Mouse (Mus musculus) embryo, embryonic 10.5 days (tissue): Measurements from ENCODE around the gene Fhl1.

Source experiments
- DNase-seq: peaks from one replicate; pipeline ENCODE4 v3.0.0-alpha.2; 2015; ENCODE audit warnings: low spot score

Fhl1 gene

DNA sequence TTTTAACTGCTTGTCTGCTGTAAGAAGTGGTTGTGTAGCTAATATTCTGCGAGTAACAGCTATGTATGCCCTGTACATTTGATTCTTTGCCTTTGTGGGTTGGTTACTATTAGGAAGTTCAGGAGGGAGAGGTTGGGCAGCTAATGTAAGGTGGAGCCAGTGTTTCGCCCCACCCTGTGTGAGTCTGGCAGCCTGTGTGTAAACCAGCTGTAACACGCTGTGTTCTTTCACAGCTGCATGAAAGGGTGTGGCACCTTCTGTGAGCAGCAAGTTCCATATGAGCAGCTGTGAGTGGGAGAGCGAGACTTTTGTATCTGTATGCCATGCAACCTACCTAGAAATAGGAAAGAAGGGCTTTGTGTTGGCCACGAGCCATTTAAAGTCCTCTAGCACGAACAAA lies 20.6 kb downstream of the Fhl1 start:
- no peak for DNase-seq

DNA sequence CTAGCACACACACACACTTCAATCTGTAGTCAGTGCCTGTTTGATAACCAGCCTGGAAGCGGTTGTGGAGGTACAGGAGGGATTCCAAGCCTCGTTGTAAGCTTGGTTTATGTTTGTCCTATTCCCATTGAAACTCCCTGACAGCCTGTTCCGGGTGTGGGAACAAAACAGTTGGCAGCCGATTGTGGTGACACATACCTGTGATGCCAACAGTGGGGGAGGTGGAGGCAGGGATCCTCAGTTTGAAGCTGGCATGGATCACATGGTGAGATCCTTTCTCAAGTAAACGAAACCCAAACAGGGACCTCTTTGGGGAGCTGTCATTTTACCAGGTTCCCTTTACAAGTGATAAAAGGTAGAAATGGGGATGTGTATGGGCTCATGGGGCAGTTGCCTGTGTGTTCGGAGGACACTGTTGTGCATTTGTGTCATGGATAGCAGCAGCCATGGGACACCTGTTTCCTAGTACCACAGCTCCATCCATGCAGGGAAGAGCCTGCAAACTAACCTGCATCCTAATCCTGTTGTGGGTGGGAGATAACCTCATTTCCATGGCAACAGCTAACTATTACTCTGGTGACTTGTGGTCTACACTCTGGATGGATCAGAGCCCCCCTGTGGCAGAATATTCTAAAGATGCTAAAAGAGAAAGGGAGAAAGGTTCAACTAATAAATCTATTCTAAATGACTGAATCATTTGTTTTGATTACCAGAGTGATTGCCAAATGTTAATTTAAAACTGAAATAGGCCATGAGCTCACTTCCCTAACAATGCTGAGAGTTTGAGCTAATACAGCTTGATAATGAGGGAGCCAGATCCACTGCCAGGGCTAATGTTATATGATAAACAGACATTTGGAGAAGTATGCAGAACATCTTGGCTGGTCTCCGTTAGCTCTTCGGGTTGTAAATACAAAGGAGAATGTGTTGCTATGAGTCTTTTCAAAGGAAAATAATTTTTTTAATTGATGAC lies 22.0 kb downstream of the Fhl1 start:
- no peak for DNase-seq

GRCm38 (mm10) chrX:56755646-56756045 lies 24.1 kb downstream of the Fhl1 start:
- DNase-seq: peak; percentile 60

DNA sequence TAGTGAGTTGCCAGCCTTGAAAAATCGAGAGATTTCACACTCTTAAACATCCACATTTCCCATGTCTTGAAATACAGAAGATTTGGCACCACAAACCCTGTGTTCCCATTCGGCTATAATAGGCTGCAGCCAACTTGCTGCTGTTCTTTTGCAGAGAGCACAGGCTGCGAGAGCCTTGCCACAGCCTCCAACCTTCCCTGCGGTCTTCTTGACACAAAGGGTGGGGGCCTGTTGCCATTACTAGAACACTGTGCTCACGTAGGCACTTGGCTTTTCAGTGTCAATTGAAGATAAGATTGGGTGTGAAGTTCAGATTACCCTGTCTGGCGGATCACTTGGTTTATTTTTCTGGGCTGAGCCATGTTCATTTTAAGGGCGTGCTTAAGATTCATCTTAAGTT lies 24.8 kb downstream of the Fhl1 start:
- DNase-seq: no peak

DNA sequence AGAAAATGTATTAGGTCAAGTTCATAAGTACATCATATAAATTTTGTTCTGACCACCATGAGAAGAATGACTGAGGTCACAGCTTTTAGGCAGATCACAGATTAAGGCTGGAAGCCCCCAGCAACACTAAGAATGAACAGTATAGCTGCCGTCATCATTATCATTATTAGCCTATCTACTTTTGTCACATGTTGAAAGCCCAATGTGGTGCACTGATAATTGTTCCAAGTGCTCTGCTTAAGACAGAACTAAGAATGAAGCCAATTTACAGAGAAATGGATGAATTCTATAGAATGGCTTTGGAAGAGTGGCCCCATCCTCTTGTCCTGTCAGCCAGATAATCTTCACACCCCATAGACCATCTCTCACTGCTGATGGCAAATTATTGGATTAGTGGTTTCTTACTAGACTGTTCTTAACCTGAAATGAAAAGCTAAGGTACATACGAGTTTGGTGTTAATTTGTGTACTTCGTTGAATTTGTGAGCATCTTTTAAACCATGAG lies 28.7 kb downstream of the Fhl1 start:
- no peak for DNase-seq

- DNase-seq: no peak
These were observed 38.3 kb downstream of the Fhl1 start for GRCm38 (mm10) chrX:56769838-56770237.

DNA sequence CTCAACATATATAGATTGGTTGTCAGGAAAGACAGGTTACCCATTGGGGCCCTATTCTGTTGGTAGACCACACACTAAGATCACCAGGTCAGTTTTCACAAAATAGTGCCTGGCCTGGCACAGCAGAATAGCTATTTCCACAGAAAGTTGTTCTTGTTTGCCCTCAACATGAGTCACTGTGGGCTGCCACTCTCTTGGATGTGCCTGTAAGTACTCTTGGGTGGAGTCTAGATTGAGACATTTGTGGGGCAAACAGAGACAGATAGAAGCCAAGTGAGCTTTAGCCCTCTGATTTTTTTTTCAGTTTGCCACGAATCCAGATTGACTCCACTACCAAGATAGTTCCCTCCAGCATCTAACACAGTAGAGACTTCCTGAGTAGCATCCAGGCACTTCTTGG lies 40.2 kb downstream of the Fhl1 start:
- no peak for DNase-seq

DNA sequence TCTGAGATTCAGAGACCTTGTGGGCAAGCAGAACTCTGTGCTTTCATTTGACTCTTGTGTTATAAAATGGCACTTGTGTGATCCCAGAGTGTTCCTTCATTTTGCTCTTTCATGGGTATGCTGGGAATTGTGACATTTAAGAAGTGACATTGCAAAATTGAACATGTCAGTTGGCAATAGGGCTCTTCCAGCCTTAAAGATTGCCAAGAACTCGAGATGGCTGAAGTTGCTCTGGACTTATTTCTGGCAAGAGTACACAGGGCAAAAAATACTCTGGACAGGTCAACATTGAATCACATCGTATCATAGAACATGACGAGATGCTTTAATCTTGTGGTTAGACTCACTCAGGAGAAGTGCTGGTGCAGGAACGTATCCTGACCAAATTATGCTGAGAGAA lies 41.7 kb downstream of the Fhl1 start:
- no peak for DNase-seq

DNA sequence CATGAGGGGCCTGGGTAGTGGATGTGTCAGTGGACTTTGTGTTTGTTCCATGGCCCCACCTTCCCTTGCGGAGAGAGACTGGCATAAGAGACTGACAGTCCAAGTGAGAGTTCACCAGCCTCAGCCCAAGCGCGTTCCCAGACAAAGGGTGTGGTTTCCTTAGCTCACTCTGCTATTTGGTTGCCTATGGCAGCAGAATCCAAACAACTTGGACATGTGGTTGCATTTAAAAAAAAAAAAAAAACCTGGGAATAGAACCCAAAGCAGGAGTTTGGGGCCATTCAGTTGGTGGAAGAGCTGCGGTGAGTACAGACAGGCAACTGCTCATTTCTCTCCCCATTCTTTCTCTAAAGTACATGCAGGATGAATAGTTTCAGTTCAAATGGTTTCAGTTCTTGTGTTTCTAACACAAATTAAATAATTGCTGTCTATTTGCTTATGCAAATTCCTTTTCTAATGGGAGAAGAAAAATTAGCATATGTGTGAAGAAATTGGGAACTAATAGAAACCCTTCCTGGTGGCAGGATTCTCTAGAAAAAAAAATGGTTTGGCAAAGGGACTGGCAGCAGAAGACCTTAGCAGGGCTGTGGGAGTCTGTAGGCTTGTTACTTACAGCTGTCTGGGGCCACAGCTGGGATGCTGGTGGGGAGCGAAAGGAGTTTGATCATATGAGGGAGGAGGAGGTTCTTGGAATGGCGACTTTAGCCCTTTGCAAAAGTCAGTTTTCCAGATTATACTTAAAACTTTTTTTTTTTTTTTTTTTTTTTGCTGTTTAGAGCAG lies 54.9 kb downstream of the Fhl1 start:
- peak; percentile 19 for DNase-seq

DNA sequence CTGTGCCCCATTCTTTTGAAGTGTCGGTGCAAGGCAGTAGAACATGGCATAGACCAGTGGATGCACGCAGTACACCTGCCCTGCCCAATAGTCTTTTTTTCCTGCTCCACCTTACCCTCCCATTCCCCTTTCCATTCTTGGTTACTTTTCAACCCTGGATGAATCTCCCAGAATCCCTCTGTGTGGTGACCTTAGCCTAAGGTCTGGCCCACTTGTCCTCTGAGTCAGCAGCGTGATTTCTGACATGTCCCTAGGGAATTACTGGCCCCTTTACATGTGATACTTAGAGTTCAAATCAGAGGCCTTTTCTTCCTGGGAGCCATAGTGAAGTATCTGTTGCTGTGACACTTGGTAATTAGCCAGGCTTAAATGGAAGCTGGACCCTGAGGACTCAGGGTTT lies 55.9 kb downstream of the Fhl1 start:
- no peak for DNase-seq

GRCm38 (mm10) chrX:56790591-56790990 lies 59.0 kb downstream of the Fhl1 start:
- no peak for DNase-seq

GRCm38 (mm10) chrX:56791268-56791667 lies 59.7 kb downstream of the Fhl1 start:
- peak; percentile 71 for DNase-seq

DNA sequence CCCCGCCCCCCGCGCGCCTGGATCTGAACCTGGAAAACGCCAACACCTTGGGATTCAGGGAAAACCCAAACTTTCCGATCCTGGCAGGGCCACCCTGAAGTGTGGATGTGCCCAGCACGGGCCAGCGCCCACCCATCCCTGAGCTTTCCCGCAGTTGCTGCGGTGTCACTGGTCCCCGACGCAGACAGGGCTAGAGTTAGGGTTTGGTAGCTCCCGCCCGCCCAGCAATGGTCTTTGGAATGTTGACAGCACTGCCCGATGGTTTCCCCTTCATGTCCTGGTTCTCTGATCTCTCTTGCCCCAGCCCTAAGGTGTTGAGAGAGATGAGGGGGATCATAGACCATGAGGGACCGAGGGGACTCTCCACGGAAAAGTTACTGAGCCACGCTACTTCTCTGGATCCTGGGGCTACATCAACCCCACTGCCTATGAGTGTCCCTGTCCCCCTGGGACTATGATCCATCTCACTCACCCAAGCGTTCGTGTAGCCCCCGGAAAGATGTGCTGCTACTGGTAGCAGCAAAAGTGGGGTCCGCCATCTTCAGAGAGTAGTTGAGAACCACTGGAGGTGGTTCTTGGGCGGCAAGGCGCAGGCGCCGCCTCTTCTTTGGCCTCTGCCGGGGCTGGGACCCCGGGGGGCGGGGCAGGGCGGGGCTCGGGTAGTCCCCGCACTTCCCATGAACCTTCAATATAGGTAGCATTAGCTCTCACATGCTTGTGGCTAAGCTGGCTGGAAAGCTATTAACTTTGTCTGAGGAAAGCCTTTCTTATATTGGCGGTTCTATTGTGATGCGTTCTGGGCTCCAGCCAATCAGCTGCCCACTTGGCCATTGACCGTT lies 90.4 kb downstream of the Fhl1 start, which contains the start of gene Map7d3:
TSS of gene Map7d3 (minus strand) at position 562 of the 839 bp plus-strand sequence.
- DNase-seq: peak; percentile 30

DNA sequence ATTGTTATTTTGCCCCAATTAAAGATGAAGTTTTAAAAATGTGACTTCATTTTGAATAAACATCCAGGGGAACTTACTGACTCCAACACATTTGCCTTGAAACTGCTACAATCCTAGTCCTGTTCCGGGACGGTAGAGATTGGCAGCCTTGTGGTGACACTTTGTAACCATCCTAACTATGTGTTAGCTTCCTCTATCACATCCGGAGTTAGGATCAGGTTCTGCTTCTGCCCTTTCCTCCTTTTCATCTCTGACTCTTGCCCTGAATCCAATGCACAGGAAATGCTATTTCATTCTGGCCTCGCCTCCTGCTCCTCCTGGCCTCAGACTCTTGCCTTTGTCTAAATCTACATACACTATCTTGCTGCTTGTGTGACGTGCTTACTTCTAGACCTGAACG lies 95.9 kb downstream of the Fhl1 start:
- no peak for DNase-seq

- no peak for DNase-seq
These were observed 104.3 kb downstream of the Fhl1 start for GRCm38 (mm10) chrX:56835842-56836241.

DNA sequence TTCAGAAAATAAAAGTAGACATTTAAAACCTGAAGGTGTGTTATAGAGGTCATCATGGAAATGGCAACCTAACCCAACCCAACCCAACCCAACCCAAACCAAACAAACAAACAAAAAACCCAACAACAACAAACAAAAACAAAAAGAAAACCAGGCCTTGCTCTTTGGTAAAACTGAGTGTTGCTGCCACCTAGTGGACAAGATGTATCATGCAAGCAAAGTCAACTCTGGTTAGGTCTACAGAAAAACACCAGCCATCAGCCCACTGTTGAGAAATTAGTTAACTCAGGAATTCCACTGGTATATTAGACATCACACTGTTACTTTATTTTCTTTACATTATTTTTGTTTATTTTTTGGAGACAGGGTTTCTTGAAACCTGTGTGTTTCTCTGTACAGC lies 107.8 kb downstream of the Fhl1 start:
- peak; percentile 43 for DNase-seq

DNA sequence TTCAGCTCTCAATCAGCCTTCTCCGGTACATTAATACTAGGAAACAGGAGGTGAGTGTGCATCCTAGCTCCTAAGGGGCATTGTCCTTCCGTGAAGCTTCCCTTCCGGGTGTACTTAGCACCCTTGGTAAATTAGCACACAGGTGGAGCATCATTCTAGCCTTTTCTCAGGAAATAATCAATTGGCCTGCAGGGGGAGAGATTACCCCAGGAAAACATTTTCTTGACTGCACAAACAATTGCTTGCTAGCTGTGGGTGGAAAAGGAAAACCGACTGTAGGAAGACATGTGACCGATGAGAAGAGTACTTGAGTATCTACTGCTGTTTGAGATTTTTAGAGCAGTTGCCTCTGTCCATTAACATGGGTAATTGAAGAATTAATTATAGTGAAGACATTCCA lies 109.7 kb downstream of the Fhl1 start:
- DNase-seq: no peak
